Mouse (Mus musculus) limb, embryonic 14.5 days (tissue): ENCODE results near the gene Esrrg. TPM values are rescaled to one million over a fixed set of nuclear protein-coding genes. Genes with fewer than 3 reads are reported as not detected.

Experiments used
- ATAC-seq: fragments of 200-750 bp; cut with Nextera tagmentation; 2 replicates; pipeline ENCODE4 v1.8.0; 2017; ENCODE audit warnings: low read depth, moderate number of reproducible peaks, moderate TSS enrichment; ENCODE audit not compliant: low FRiP score
- DNase-seq: peaks from one replicate; pipeline ENCODE4 v3.0.0-alpha.2; 2015; ENCODE audit warnings: low spot score
- H3K27ac ChIP-seq: fragments of 300-500 bp; sonication (generic); replicated peaks from 2 replicates; pipeline ENCODE4 v1.5.1; 2014; ENCODE audit warnings: low read depth, mild to moderate bottlenecking, low read length, moderate library complexity, mixed read lengths
- H3K27me3 ChIP-seq: fragments of 300-500 bp; sonication (generic); 2 replicates; pipeline ENCODE4 v1.6.1; 2014; ENCODE audit warnings: low read length, mixed read lengths; ENCODE audit not compliant: control insufficient read depth, insufficient read depth
- H3K36me3 ChIP-seq: fragments of 300-500 bp; sonication (generic); 2 replicates; pipeline ENCODE4 v1.6.1; 2014; ENCODE audit warnings: mild to moderate bottlenecking, low read length, moderate library complexity, mixed read lengths; ENCODE audit not compliant: control insufficient read depth, insufficient read depth
- H3K4me1 ChIP-seq: fragments of 300-500 bp; sonication (generic); 2 replicates; pipeline ENCODE4 v1.6.1; 2014; ENCODE audit warnings: antibody characterized with exemption, low read length, mixed read lengths; ENCODE audit not compliant: control insufficient read depth, insufficient read depth
- H3K4me2 ChIP-seq: fragments of 300-500 bp; sonication (generic); replicated peaks from 2 replicates; pipeline ENCODE4 v1.6.1; 2014; ENCODE audit warnings: low read depth, mild to moderate bottlenecking, low read length, moderate library complexity; ENCODE audit not compliant: severe bottlenecking
- H3K4me3 ChIP-seq: fragments of 300-500 bp; sonication (generic); replicated peaks from 2 replicates; pipeline ENCODE4 v1.5.1; 2014; ENCODE audit warnings: low read length
- H3K9ac ChIP-seq: fragments of 300-500 bp; sonication (generic); 2 replicates; pipeline ENCODE4 v1.6.1; 2014; ENCODE audit warnings: mild to moderate bottlenecking, low read depth, low read length, moderate library complexity; ENCODE audit not compliant: severe bottlenecking
- H3K9me3 ChIP-seq: fragments of 300-500 bp; sonication (generic); 2 replicates; pipeline ENCODE4 v1.6.1; 2016; ENCODE audit warnings: low read length; ENCODE audit not compliant: control insufficient read depth
- POLR2A ChIP-seq: fragments of 200-500 bp; IDR thresholded peaks from 2 replicates; pipeline ENCODE4 v1.8.0; 2012; ENCODE audit warnings: inconsistent platforms, mild to moderate bottlenecking, moderate library complexity, borderline replicate concordance; ENCODE audit not compliant: insufficient read depth, insufficient read length; ENCODE audit errors: extremely low read depth
- whole genome bisulfite sequencing: fragments of 180-500 bp; shearing (Covaris S2); extraction: QIAGEN DNeasy Blood & Tissue Kit; methylation state at CpG from one replicate; pipeline ENCODE4 v1.1.7; 2014; 5-methylcytosine and 5-hydroxymethylcytosine counted together
- polyA plus RNA-seq, 2 experiments: library from polyadenylated mRNA; depleted of rRNA in 1 of 2; stranded (reverse) in 1 of 2; unstranded in 1 of 2; fragments of >200 nt; fragmentation: Nextera tagmentation in 1 of 2; extraction: Ambion mirVana in 1 of 2; gene quantifications; 2 replicates each; pipeline versions ENCODE4 v1.2.1 to v1.2.3; 2012 to 2014

The Esrrg gene
- polyA plus RNA-seq, 2 experiments = 1.1 to 1.5 TPM

DNA sequence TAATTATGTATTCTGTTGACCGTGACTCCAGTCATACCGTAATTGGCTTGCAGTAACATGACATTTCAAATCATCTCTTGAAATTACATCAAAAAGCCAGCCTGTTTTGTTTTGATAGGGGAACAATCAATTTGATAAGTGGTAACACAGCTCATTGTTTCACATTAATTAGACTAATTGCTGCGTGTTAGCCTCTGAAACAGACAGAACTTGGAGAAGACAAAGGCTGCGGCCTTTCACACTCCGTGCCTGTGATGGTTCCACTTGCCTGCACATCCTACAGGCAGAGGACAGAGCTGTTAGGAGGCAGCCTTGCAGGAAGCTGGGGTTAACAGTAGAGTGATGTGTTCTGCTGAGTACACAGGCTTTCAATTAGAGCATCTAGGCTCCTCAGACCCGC lies 309.7 kb downstream of the Esrrg start:
- Histone ChIP-seq H3K27me3 (no peaks in the 10 kb centered on the region), H3K27ac (no peak overlapping the region), H3K4me3 (no peak overlapping the region), H3K36me3 (no peaks in the 10 kb centered on the region), H3K4me1 (no peaks in the 10 kb centered on the region), H3K9ac (no peak overlapping the region), H3K4me2 (no peak overlapping the region), H3K9me3 (no peaks in the 10 kb centered on the region)
- WGBS = 83% methylated on average over 6 of the region's 6 CpGs
- no peak for TF ChIP-seq POLR2A
- DNase-seq = no peak
- no peak for ATAC-seq

DNA sequence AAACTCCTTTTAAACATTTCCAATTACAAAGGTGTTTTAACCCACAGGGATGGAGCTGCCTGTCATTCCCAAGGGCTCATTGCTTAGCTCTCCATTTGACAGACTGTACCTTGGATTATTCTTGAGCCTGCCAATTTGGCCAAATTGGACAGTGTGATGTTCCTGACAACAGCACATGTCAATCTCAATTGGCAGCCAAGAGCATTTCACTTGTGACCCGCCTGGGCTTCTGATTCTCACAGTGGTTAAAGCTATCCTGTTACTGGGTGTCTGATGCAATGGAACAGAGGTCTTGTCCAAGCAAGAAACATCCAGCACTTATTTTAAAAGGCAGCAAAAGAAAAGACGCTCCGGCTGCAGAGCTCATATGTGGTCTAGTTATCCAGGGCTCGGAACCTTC lies 310.3 kb downstream of the Esrrg start:
- Histone ChIP-seq H3K27me3 (no peaks in the 10 kb centered on the region), H3K4me3 (no peak overlapping the region), H3K4me1 (no peaks in the 10 kb centered on the region), H3K9ac (no peak overlapping the region), H3K36me3 (no peaks in the 10 kb centered on the region), H3K9me3 (no peaks in the 10 kb centered on the region), H3K4me2 (no peak overlapping the region), H3K27ac (no peak overlapping the region)
- ATAC-seq = no peak
- no peak for DNase-seq
- WGBS = 88% methylated on average over 4 of the region's 4 CpGs
- TF ChIP-seq POLR2A = no peak

- 58% methylated on average over 5 of the region's 5 CpGs for WGBS
- Histone ChIP-seq H3K4me3 (no peak overlapping the region), H3K4me2 (no peak overlapping the region), H3K4me1 (no peaks in the 10 kb centered on the region), H3K9ac (no peak overlapping the region), H3K9me3 (no peaks in the 10 kb centered on the region), H3K27ac (no peak overlapping the region), H3K27me3 (no peaks in the 10 kb centered on the region), H3K36me3 (no peaks in the 10 kb centered on the region)
- no peak for ATAC-seq
- TF ChIP-seq POLR2A = no peak
- no peak for DNase-seq
Measured at GRCm38 (mm10) chr1:187920156-187920777, 311.7 kb downstream of the Esrrg start.

DNA sequence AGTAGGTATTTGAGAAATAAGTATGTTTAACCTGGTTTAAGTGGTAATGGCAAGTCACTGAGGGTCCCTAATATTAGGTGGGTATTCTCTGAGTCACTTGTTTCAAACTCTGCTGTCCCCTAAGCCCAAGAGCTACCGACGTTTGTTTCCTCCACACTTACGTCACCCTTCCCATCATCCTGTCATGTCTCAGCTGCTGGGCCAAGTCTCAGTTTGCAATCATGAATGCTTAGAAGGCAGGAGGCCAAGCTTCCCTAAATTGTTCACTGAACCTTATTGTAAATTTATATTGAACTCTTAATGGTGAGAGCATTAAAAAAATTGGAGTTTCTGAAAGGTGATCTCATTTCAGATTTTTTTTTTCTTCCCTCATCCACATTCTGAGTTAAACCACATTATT lies 322.6 kb downstream of the Esrrg start:
- Histone ChIP-seq H3K4me2 (no peak overlapping the region), H3K9ac (no peak overlapping the region), H3K4me1 (no peaks in the 10 kb centered on the region), H3K36me3 (no peaks in the 10 kb centered on the region), H3K27ac (no peak overlapping the region), H3K27me3 (no peaks in the 10 kb centered on the region), H3K4me3 (no peak overlapping the region), H3K9me3 (no peaks in the 10 kb centered on the region)
- TF ChIP-seq POLR2A = no peak
- no peak for ATAC-seq
- DNase-seq = no peak
- WGBS = 42% methylated on average over 3 of the region's 3 CpGs

- no peaks in the 10 kb centered on the region for H3K4me1 ChIP-seq
- WGBS = 73% methylated on average over 7 of the region's 7 CpGs
Measured at GRCm38 (mm10) chr1:187938652-187939051, 330.1 kb downstream of the Esrrg start.

More at GRCm38 (mm10) chr1:187938652-187939051, 330.1 kb downstream of the Esrrg start:
- Histone ChIP-seq H3K4me3 (no peak overlapping the region), H3K27me3 (no peaks in the 10 kb centered on the region), H3K27ac (no peak overlapping the region), H3K9ac (no peak overlapping the region), H3K9me3 (no peaks in the 10 kb centered on the region), H3K36me3 (no peaks in the 10 kb centered on the region), H3K4me2 (no peak overlapping the region)
- no peak for ATAC-seq
- DNase-seq = no peak
- TF ChIP-seq POLR2A = no peak
